Mouse (Mus musculus) myocyte (in vitro differentiated cells): ENCODE data around the gene Plk3.

Source experiments
- MYOD1 ChIP-seq, 3 experiments: IDR thresholded peaks; one replicate each; pipeline ENCODE4 v1.6.1; 2011; ENCODE audit warnings: control low read depth in 2 of 3, low read depth in 2 of 3, mild to moderate bottlenecking in 2 of 3, moderate library complexity in 1 of 3; ENCODE audit not compliant: insufficient read length in 2 of 3, control insufficient read depth in 1 of 3
- POLR2A ChIP-seq: IDR thresholded peaks from one replicate; pipeline ENCODE4 v1.6.1; 2011; ENCODE audit warnings: low read depth, mild to moderate bottlenecking, control low read depth, moderate library complexity; ENCODE audit not compliant: insufficient read length

DNA sequence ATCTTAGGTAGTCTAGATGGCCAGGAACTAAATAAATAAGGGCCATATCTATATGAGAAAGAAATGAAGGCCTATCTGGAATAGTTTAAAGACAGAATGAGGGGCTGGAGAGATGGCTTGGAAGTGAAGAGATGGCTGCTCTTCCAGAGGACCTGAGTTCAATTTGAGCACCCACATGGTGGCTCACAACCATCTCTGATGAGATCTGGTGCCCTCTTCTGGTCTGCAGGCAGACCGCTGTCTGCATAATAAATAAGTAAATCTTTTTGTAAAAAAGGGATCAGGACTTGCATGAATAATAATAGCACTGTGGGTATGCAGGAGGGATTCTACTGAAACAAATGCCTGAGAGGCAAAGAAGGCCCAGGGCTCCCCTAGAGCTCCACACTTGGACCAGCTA, 20.5 kb downstream of the Plk3 start:
- TF ChIP-seq POLR2A (no peak), MYOD1 (IDR thresholded peaks at IDR 0.05; ENCODE audit: control insufficient read depth in 1 of 3, insufficient read length in 2 of 3, low read depth in 2 of 3) (no peak)
